Mouse (Mus musculus): Measurements from ENCODE around the gene Vps26b. TPM values are rescaled to one million over a fixed set of nuclear protein-coding genes. Genes with fewer than 3 reads are reported as not detected.
A peak's percentile ranks its signal among the peaks of the same experiment; 100 is the strongest.

The Vps26b gene
- total RNA-seq, 2 experiments from 2014 or later, result 92.9 to 101 TPM

- no peak for TF ChIP-seq CTCF (IDR thresholded peaks at IDR 0.05)
- no peak overlapping the region for H3K27ac ChIP-seq
- H3K4me3 ChIP-seq, result no peak overlapping the region
- no peak for DNase-seq (ENCODE audit: extremely low spot score in 1 of 2, low spot score in 2 of 2)
- intact Hi-C loops (cut with DNase I), result no loop called here
Observed at GRCm38 (mm10) chr9:27018961-27019360, 10.9 kb downstream of the Vps26b start.

- H3K27ac ChIP-seq, result no peak overlapping the region
- DNase-seq (ENCODE audit: extremely low spot score in 1 of 2, low spot score in 2 of 2), result no peak
- H3K4me3 ChIP-seq, result no peak overlapping the region
- no peak for TF ChIP-seq CTCF (IDR thresholded peaks at IDR 0.05)
- intact Hi-C loops (cut with DNase I), result no loop called here
Observed at GRCm38 (mm10) chr9:27011572-27011971, 18.3 kb downstream of the Vps26b start.

GRCm38 (mm10) chr9:27009231-27009630 is 20.6 kb downstream of the Vps26b start:
- Histone ChIP-seq H3K27ac (no peak overlapping the region), H3K4me3 (no peak overlapping the region)
- TF ChIP-seq CTCF (IDR thresholded peaks at IDR 0.05), result no peak
- intact Hi-C loops (cut with DNase I), result no loop called here
- no peak for DNase-seq (ENCODE audit: extremely low spot score in 1 of 2, low spot score in 2 of 2)

- H3K4me3 ChIP-seq, result no peak overlapping the region
- intact Hi-C loops (cut with DNase I), result no loop called here
- TF ChIP-seq CTCF (IDR thresholded peaks at IDR 0.05), result no peak; the same call in 1 of the 2 replicates
- H3K27ac ChIP-seq, result no peak overlapping the region
- DNase-seq (ENCODE audit: extremely low spot score in 1 of 2, low spot score in 2 of 2), result no peak
Observed at GRCm38 (mm10) chr9:27006866-27007265, 23.0 kb downstream of the Vps26b start.

- peak overlapping the region; percentile 58 for H3K27ac ChIP-seq
- no peak for TF ChIP-seq CTCF (IDR thresholded peaks at IDR 0.05)
Observed at GRCm38 (mm10) chr9:27005933-27006332, 23.9 kb downstream of the Vps26b start.

GRCm38 (mm10) chr9:27005231-27005630 is 24.6 kb downstream of the Vps26b start:
- Histone ChIP-seq H3K4me3 (no peak overlapping the region), H3K27ac (peak overlapping the region; percentile 58)
- intact Hi-C loops (cut with DNase I), result no loop called here
- DNase-seq (ENCODE audit: extremely low spot score in 1 of 2, low spot score in 2 of 2), result no peak
- TF ChIP-seq CTCF (IDR thresholded peaks at IDR 0.05), result no peak

More at GRCm38 (mm10) chr9:27005933-27006332, 23.9 kb downstream of the Vps26b start:
- no peak for DNase-seq (ENCODE audit: extremely low spot score in 1 of 2, low spot score in 2 of 2)
- H3K4me3 ChIP-seq, result no peak overlapping the region
- intact Hi-C loops (cut with DNase I), result no loop called here

- peak; percentile 91 to 94 for DNase-seq (ENCODE audit: extremely low spot score in 1 of 2, low spot score in 2 of 2)
- no peak for TF ChIP-seq CTCF (IDR thresholded peaks at IDR 0.05)
- Histone ChIP-seq H3K27ac (peak within 1 kb of the TSS; percentile 76), H3K4me3 (peak within 1 kb of the TSS; percentile 81)
- intact Hi-C loops (cut with DNase I), result loop anchor here (2.0 kb wide), 1 partner anchor 29 kb away; no protein-coding TSS in a partner anchor
Observed at GRCm38 (mm10) chr9:26999461-27000395, 30.1 kb downstream of the Vps26b start, which contains the start of the genes Acad8 and Thyn1. Gene Acad8 (minus strand): TSS chr9:26999566. Gene Thyn1 (plus strand): TSS chr9:26999710.

GRCm38 (mm10) chr9:26998669-26999460 is 31.0 kb downstream of the Vps26b start:
- no peak for TF ChIP-seq CTCF (IDR thresholded peaks at IDR 0.05)
- Histone ChIP-seq H3K27ac (peak overlapping the region; percentile 76), H3K4me3 (peak overlapping the region; percentile 81)
- intact Hi-C loops (cut with DNase I), result loop anchor here (2.0 kb wide), 1 partner anchor 30 kb away; no protein-coding TSS in a partner anchor
- DNase-seq (ENCODE audit: extremely low spot score in 1 of 2, low spot score in 2 of 2), result no peak

- intact Hi-C loops (cut with DNase I), result no loop called here
- no peak overlapping the region for H3K4me3 ChIP-seq
- H3K27ac ChIP-seq, result no peak overlapping the region
- no peak for TF ChIP-seq CTCF (IDR thresholded peaks at IDR 0.05)
- DNase-seq (ENCODE audit: extremely low spot score in 1 of 2, low spot score in 2 of 2), result no peak
Observed at GRCm38 (mm10) chr9:26997501-26997900, 32.4 kb downstream of the Vps26b start.

- no peak for TF ChIP-seq CTCF (IDR thresholded peaks at IDR 0.05)
- DNase-seq (ENCODE audit: extremely low spot score in 1 of 2, low spot score in 2 of 2), result no peak
- Histone ChIP-seq H3K27ac (no peak overlapping the region), H3K4me3 (no peak overlapping the region)
- intact Hi-C loops (cut with DNase I), result no loop called here
Observed at GRCm38 (mm10) chr9:26997062-26997461, 32.8 kb downstream of the Vps26b start.

GRCm38 (mm10) chr9:26993900-26994299 is 36.0 kb downstream of the Vps26b start:
- no peak for DNase-seq (ENCODE audit: extremely low spot score in 1 of 2, low spot score in 2 of 2)
- Histone ChIP-seq H3K27ac (no peak overlapping the region), H3K4me3 (no peak overlapping the region)
- intact Hi-C loops (cut with DNase I), result no loop called here
- no peak for TF ChIP-seq CTCF (IDR thresholded peaks at IDR 0.05)

GRCm38 (mm10) chr9:26993118-26993517 is 36.7 kb downstream of the Vps26b start:
- intact Hi-C loops (cut with DNase I), result no loop called here
- peak in 1 of 2 experiments; percentile 5 for DNase-seq (ENCODE audit: extremely low spot score in 1 of 2, low spot score in 2 of 2)
- H3K4me3 ChIP-seq, result no peak overlapping the region
- no peak overlapping the region for H3K27ac ChIP-seq
- TF ChIP-seq CTCF (IDR thresholded peaks at IDR 0.05), result no peak

Measured in left cerebral cortex, adult 2 months (tissue).